Mouse (Mus musculus): ENCODE measurements at regions not wholly inside any gene's neighbourhood (a gene's known extent, or its start where the extent isn't known, plus 50 kb on each side); places are given as distances from the start of the nearest gene placed in this dataset.
"Not testable (repeated sequence)": the region's sequence is repeated elsewhere in the genome, so short reads cannot be mapped to it uniquely, and the experiment has no call there.

GRCm38 (mm10) chr16:76958597-76959392 is 54.7 kb upstream of the Usp25 start:
- no peak overlapping the region for H3K4me2 ChIP-seq (replicated peaks)
- H3K4me1 ChIP-seq, result no peaks in the 10 kb centered on the region
- no peak overlapping the region for H3K4me3 ChIP-seq
- H3K9ac ChIP-seq, result no peak overlapping the region
- H3K9me3 ChIP-seq, result no peaks in the 10 kb centered on the region
- 80% methylated on average over 7 of the region's 7 CpGs for WGBS
- no peaks in the 10 kb centered on the region for H3K27me3 ChIP-seq
- no peak overlapping the region for H3K27ac ChIP-seq
- no peaks in the 10 kb centered on the region for H3K36me3 ChIP-seq
- no peak for ATAC-seq (ENCODE audit: low FRiP score, low read depth)

- ATAC-seq (ENCODE audit: low FRiP score, low read depth), result no peak
- WGBS, result 71% methylated on average over 3 of the region's 3 CpGs
Observed at GRCm38 (mm10) chr16:76957491-76957890, 56.0 kb upstream of the Usp25 start.

GRCm38 (mm10) chr16:76957090-76957489 is 56.4 kb upstream of the Usp25 start:
- ATAC-seq (ENCODE audit: low FRiP score, low read depth), result no peak
- H3K4me2 ChIP-seq (replicated peaks), result no peak overlapping the region
- no peaks in the 10 kb centered on the region for H3K36me3 ChIP-seq
- no peak overlapping the region for H3K27ac ChIP-seq
- no peaks in the 10 kb centered on the region for H3K4me1 ChIP-seq
- no peaks in the 10 kb centered on the region for H3K27me3 ChIP-seq
- H3K9me3 ChIP-seq, result no peaks in the 10 kb centered on the region
- no peak overlapping the region for H3K9ac ChIP-seq
- H3K4me3 ChIP-seq, result no peak overlapping the region
- WGBS, result 75% methylated on average over 7 of the region's 7 CpGs

More at GRCm38 (mm10) chr16:76957491-76957890, 56.0 kb upstream of the Usp25 start:
- H3K36me3 ChIP-seq, result no peaks in the 10 kb centered on the region
- H3K9me3 ChIP-seq, result no peaks in the 10 kb centered on the region
- no peaks in the 10 kb centered on the region for H3K27me3 ChIP-seq
- H3K4me1 ChIP-seq, result no peaks in the 10 kb centered on the region
- no peak overlapping the region for H3K9ac ChIP-seq
- no peak overlapping the region for H3K27ac ChIP-seq
- no peak overlapping the region for H3K4me2 ChIP-seq (replicated peaks)
- H3K4me3 ChIP-seq, result no peak overlapping the region

- Histone ChIP-seq H3K9ac (no peak overlapping the region), H3K27ac (no peak overlapping the region), H3K36me3 (no peaks in the 10 kb centered on the region)
Observed at GRCm38 (mm10) chr16:76950836-76951486, 62.5 kb upstream of the Usp25 start.

GRCm38 (mm10) chr16:76947011-76947410 is 66.5 kb upstream of the Usp25 start:
- Histone ChIP-seq H3K4me2 (replicated peaks) (no peak overlapping the region), H3K4me1 (no peaks in the 10 kb centered on the region), H3K9me3 (no peaks in the 10 kb centered on the region), H3K4me3 (no peak overlapping the region), H3K27me3 (no peaks in the 10 kb centered on the region), H3K27ac (no peak overlapping the region), H3K9ac (no peak overlapping the region), H3K36me3 (no peaks in the 10 kb centered on the region)
- ATAC-seq (ENCODE audit: low FRiP score, low read depth), result no peak
- WGBS, result 74% methylated on average over 5 of the region's 5 CpGs

More at GRCm38 (mm10) chr16:76950836-76951486, 62.5 kb upstream of the Usp25 start:
- H3K27me3 ChIP-seq, result no peaks in the 10 kb centered on the region
- WGBS, result 82% methylated on average over 10 of the region's 10 CpGs
- H3K4me1 ChIP-seq, result no peaks in the 10 kb centered on the region
- ATAC-seq (ENCODE audit: low FRiP score, low read depth), result no peak
- no peak overlapping the region for H3K4me3 ChIP-seq
- H3K9me3 ChIP-seq, result no peaks in the 10 kb centered on the region
- H3K4me2 ChIP-seq (replicated peaks), result no peak overlapping the region

- Histone ChIP-seq H3K27ac (no peak overlapping the region), H3K4me1 (no peaks in the 10 kb centered on the region), H3K9me3 (no peaks in the 10 kb centered on the region), H3K4me2 (replicated peaks) (no peak overlapping the region), H3K4me3 (no peak overlapping the region), H3K27me3 (no peaks in the 10 kb centered on the region), H3K36me3 (no peaks in the 10 kb centered on the region), H3K9ac (no peak overlapping the region)
- no peak for ATAC-seq (ENCODE audit: low FRiP score, low read depth)
- 72% methylated on average over 2 of the region's 2 CpGs for WGBS
Observed at GRCm38 (mm10) chr16:76938128-76938527, 75.4 kb upstream of the Usp25 start.

- H3K4me1 ChIP-seq, result no peaks in the 10 kb centered on the region
- H3K36me3 ChIP-seq, result no peaks in the 10 kb centered on the region
- WGBS, result 70% methylated on average over 6 of the region's 6 CpGs
- H3K27me3 ChIP-seq, result no peaks in the 10 kb centered on the region
- no peak overlapping the region for H3K4me3 ChIP-seq
- no peaks in the 10 kb centered on the region for H3K9me3 ChIP-seq
- H3K9ac ChIP-seq, result no peak overlapping the region
- no peak overlapping the region for H3K4me2 ChIP-seq (replicated peaks)
- H3K27ac ChIP-seq, result no peak overlapping the region
- no peak for ATAC-seq (ENCODE audit: low FRiP score, low read depth)
Observed at GRCm38 (mm10) chr16:76927901-76928300, 85.6 kb upstream of the Usp25 start.

GRCm38 (mm10) chr16:76920137-76920536 is 93.4 kb upstream of the Usp25 start:
- not testable (repeated sequence) for H3K27me3 ChIP-seq; H3K4me3 ChIP-seq; H3K9ac ChIP-seq; H3K4me1 ChIP-seq; H3K4me2 ChIP-seq (replicated peaks); H3K36me3 ChIP-seq; ATAC-seq (ENCODE audit: low FRiP score, low read depth); H3K9me3 ChIP-seq; H3K27ac ChIP-seq
- WGBS, result 92% methylated on average over 11 of the region's 11 CpGs

- no peak overlapping the region for H3K27ac ChIP-seq
- H3K4me3 ChIP-seq, result no peak overlapping the region
- no peaks in the 10 kb centered on the region for H3K4me1 ChIP-seq
- H3K9me3 ChIP-seq, result no peaks in the 10 kb centered on the region
- 85% methylated on average over 2 of the region's 2 CpGs for WGBS
- H3K4me2 ChIP-seq (replicated peaks), result no peak overlapping the region
- no peaks in the 10 kb centered on the region for H3K27me3 ChIP-seq
- no peaks in the 10 kb centered on the region for H3K36me3 ChIP-seq
- no peak overlapping the region for H3K9ac ChIP-seq
- ATAC-seq (ENCODE audit: low FRiP score, low read depth), result no peak
Observed at GRCm38 (mm10) chr16:76918598-76918997, 94.9 kb upstream of the Usp25 start.

GRCm38 (mm10) chr16:76914311-76914710 is 99.2 kb upstream of the Usp25 start:
- no peak overlapping the region for H3K4me2 ChIP-seq (replicated peaks)
- ATAC-seq (ENCODE audit: low FRiP score, low read depth), result no peak
- H3K36me3 ChIP-seq, result no peaks in the 10 kb centered on the region
- H3K27ac ChIP-seq, result no peak overlapping the region
- no peaks in the 10 kb centered on the region for H3K4me1 ChIP-seq
- H3K9ac ChIP-seq, result no peak overlapping the region
- no peaks in the 10 kb centered on the region for H3K27me3 ChIP-seq
- H3K9me3 ChIP-seq, result no peaks in the 10 kb centered on the region
- WGBS, result 62% methylated on average over 1 of the region's 1 CpGs
- no peak overlapping the region for H3K4me3 ChIP-seq

GRCm38 (mm10) chr16:76905205-76905996 is 108.1 kb upstream of the Usp25 start:
- ATAC-seq (ENCODE audit: low FRiP score, low read depth), result no peak
- H3K36me3 ChIP-seq, result no peaks in the 10 kb centered on the region
- H3K4me1 ChIP-seq, result no peaks in the 10 kb centered on the region
- H3K9me3 ChIP-seq, result no peaks in the 10 kb centered on the region
- no peaks in the 10 kb centered on the region for H3K27me3 ChIP-seq
- WGBS, result 71% methylated on average over 11 of the region's 11 CpGs
- H3K4me3 ChIP-seq, result no peak overlapping the region
- H3K9ac ChIP-seq, result no peak overlapping the region
- H3K27ac ChIP-seq, result no peak overlapping the region
- H3K4me2 ChIP-seq (replicated peaks), result no peak overlapping the region

GRCm38 (mm10) chr16:76899083-76899482 is 114.4 kb upstream of the Usp25 start:
- Histone ChIP-seq H3K36me3 (no peaks in the 10 kb centered on the region), H3K27ac (no peak overlapping the region), H3K9me3 (no peaks in the 10 kb centered on the region), H3K4me3 (no peak overlapping the region), H3K9ac (no peak overlapping the region), H3K27me3 (no peaks in the 10 kb centered on the region), H3K4me1 (peaks cover 4% of the 10 kb centered on the region; the same call in 1 of the 2 replicates), H3K4me2 (replicated peaks) (no peak overlapping the region)
- ATAC-seq (ENCODE audit: low FRiP score, low read depth), result no peak
- 12% methylated on average over 7 of the region's 7 CpGs for WGBS
